Mouse (Mus musculus) kidney, adult 8-10 months (tissue): Measurements from ENCODE around the gene Spsb3.
A peak's percentile ranks its signal among the peaks of the same experiment; 100 is the strongest.

Source experiments
- DNase-seq, 2 experiments: peaks; one replicate each; pipeline ENCODE4 v3.0.0; 2022

Gene Spsb3

GRCm38 (mm10) chr17:24897600-24897999 lies 11.2 kb downstream of the Spsb3 start:
- peak in 1 of 2 experiments; percentile 8 for DNase-seq

- DNase-seq = peak in 1 of 2 experiments; percentile 4
These were observed 11.8 kb downstream of the Spsb3 start for GRCm38 (mm10) chr17:24898041-24898854.

GRCm38 (mm10) chr17:24899153-24899552 lies 12.7 kb downstream of the Spsb3 start:
- DNase-seq = peak in 1 of 2 experiments; percentile 9

GRCm38 (mm10) chr17:24900014-24900413 lies 13.6 kb downstream of the Spsb3 start:
- DNase-seq = no peak

DNA sequence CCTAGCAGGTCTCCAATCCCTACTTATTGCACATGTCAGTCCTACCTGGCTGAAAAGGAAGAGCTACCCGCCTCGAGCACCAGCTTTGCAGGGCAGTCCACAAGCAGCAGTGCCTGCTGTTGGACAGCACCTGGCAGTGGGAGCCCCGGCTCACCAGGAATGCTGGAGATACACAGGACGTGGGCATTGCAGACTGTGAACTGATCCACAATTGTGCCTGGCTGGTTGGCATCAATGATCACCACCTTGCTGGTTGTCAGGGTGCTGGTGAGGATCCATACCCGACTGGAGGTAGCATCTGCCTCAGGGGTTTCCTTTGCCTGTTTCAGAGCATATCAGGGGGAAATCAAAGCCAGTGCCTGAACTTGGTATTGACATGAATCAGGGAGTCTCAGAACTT lies 15.7 kb downstream of the Spsb3 start:
- DNase-seq = no peak

DNA sequence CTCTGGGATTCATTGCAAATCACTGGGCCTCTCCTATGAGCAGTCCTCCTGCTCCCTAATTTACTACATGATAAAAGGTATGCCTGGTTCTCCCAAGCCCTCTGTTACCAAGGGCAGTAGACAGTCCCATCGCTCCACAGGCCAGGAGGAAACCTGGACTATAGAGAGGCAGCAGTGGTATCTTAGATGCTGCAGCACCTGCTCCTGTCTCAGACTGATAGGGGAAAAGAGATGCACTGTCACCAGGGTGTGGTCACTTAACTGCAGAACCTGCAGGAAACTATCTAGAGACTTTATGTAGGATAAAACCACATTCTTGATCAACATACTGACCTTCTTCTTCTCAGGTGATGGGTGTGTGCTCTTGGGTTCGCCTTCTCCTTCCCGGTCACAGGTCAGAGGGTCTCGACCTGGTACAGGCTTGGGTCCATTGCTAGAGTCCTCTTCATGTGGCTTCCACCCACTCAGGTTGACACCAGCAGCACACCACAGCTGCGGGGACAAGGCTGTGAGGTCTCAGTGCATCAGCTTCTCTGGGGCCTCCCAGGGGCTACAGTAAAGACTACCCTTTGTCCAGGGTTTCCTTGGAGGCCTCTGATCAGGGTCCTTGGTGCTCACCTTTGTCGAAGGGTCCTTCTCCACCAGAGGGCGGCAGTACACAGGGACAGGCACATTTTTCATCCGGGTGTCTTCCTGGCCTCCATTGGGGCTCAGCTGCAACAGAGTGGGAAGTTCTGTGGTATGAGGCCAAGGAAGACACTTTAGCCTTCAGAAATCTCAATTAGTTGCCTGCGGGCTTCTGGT lies 16.4 kb downstream of the Spsb3 start:
- DNase-seq = peak in 1 of 2 experiments; percentile 60

- DNase-seq = no peak
These were observed 17.3 kb downstream of the Spsb3 start for GRCm38 (mm10) chr17:24903767-24904166.

- DNase-seq = no peak
These were observed 21.1 kb downstream of the Spsb3 start for GRCm38 (mm10) chr17:24907591-24907990.

DNA sequence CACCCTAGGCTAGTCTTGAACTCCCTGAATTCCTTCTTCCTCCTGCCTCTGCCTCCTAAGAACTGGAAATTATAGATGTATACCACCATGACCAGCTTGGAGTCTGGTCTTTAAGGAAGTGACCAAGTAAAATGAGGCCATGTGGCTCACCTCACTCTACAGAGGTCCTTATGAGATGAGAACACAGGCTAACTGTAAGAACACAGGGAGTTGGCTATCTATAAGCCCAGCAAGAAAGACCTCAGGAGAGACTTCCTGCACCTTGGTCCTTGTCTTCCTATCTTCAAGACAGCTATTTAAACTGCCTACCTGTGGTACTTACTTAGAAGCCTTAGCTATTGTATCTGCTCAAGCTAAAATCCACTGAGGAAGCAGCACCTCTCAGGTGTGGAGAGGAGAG lies 27.5 kb downstream of the Spsb3 start:
- DNase-seq = no peak

DNA sequence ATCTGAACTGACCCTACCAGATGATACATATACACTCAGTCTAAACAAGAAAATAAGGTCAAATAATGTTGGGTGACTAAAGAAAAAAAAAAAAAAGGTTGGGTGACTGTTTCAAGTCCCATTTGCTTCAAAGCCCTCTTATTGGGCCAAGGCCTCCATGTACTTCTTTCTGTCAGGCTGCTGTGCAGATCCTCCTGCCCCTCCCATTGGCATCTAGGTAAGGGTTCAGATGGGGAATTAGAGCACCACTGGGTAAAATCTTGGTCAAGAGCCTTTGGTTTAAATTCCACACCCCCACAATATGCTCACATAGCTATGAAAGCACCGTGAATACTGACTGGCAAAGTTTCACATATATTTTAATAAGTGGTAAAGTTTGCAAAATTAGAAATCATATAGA lies 36.8 kb downstream of the Spsb3 start:
- DNase-seq = no peak

DNA sequence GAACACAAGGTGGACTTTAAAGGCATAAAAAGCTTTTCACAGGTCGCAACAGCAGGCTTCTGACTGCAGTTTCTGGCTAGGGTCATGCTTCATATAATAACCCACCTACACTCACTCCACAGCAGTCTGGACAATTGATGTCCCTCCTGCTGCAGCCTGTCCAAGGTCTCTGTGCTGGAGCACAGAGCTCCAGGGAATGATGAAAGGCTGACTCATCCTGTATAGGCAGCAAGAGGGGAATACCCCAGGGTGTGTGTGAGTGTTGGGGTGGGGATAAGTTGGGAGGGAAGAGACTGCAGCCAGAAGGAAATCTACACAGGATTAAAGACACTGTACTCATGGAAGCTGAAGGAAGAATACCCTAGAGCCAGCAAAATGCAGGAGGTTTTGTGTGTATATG lies 43.1 kb downstream of the Spsb3 start:
- DNase-seq = no peak

- DNase-seq = peak; percentile 35 to 47
These were observed 46.0 kb downstream of the Spsb3 start for GRCm38 (mm10) chr17:24932431-24932830.

- DNase-seq = no peak
These were observed 46.7 kb downstream of the Spsb3 start for GRCm38 (mm10) chr17:24933163-24933562.

- no peak for DNase-seq
These were observed 48.5 kb downstream of the Spsb3 start for GRCm38 (mm10) chr17:24934926-24935325.

DNA sequence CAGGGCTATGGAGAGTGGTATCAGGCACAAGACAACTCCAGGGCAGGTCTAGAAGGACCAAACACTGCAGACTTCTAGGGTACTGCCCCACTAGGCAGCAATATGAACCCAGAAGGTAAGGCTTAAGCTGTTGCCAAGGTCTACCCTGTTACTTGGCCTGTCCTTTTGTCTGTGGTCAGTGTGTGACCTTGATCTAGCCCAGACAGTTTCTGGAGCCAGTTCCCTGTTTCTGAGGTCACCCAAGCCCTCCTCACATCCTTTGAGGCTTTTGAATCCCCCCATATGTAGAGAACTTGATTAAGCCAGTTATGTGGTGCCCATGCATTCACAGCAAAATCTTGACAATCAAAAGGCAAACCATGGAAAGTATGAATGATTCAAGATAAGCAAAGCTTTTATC lies 49.2 kb downstream of the Spsb3 start:
- DNase-seq = no peak

DNA sequence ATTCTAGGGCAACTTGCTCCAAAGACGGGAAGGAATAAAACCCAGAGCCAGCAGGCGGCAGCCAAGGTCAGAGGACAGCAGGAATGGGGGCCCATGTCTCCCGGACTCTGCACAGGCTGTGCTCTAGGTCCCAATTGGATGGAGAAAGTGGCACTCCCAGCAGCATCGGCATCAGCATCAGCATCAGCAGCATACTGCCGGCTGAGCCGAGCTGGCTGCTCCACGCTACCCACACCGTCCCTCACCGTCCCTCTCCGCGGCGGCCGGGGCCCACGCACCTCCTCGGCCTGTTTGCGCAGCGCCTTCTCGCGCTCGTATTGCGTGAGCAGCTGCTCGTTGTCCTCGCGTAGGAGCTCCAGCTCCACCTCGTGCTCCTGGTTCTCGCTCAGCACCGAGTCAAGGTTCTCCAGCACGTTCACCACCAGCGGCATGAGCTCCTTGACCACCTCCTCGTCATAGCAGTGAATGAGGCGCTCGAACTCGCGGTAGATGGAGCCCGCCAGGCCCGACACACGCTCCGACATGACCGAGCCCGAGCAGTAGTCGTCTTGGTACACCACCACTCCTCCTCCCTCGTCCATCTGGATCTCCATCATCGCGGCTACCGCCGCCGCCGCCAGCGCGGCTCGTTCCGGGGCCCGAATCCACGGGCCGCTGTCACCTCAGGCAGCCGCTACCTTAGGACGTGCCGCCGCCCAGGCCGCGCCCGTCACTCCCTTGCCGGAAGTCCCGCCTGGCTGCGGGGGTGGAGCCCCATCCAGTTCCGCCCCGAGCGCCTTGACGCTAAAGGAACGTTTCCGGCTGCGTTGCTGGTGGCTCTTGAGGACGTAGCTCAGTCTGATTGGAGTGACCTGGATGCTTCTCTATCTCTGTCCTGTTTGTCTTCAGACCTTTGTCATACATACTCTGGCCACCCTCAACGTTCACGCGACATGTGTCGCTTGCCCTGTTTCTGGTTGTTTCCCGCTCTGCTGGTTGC lies 50.1 kb downstream of the Spsb3 start, which contains the start of gene Mapk8ip3:
Mapk8ip3 (minus strand) TSS at position 719 of the 979 bp plus-strand sequence.
- DNase-seq = peak; percentile 92 to 95

- DNase-seq = no peak
These were observed 50.8 kb downstream of the Spsb3 start for GRCm38 (mm10) chr17:24937266-24937665.
